ENCODE assay signal across 19 mouse cellular contexts in the genomic region with DNA sequence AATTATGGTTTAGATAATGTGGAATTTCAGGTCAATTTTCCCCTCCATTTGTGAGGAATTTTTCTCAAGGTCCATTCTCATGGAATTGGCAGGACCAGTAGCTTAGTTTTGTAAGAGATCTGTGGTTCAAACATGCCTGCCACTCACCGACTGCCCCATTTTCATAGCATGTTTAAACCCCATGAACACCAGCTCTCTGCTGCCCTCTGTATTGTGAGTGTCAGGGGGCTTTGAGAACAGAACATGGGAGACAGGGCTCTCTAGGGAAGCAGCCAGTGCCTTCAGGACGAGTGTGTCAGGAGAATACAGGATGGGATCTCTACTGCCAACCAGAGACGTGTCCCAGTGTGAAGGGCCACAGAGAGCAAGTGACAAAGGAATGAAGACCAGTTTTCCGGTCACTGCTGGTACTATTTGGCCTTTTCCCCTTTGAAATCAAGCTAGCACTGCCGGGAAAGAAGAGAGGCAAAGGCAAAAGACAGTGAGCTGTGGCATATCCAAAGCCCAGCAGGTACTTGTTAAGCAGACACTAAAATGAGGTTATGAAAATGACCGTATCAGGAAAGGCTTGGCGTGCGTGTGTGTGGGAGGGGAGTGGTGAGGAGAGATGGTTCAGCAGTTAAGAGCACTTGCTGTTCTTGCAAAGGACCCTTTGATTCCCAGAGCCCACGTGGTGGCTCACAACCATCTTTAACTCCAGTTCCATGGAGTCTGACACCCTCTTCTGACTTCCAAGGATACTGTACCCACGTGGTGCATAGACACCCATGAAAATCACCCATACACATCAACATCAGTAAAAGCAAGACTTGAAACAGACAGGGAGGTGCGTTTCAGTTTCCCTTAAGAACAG. TPM values are rescaled to one million over a fixed set of nuclear protein-coding genes. Genes with fewer than 3 reads are reported as not detected.
A peak's percentile ranks its signal among the peaks of the same experiment; 100 is the strongest.
DNase-seq lines count a peak whose midpoint lies in the region; ATAC-seq and TF ChIP-seq lines count a peak whose summit lies in the region.
"Had no signal": no experiment of that assay in that cellular context is flagged by ENCODE, and none has a peak within 500 bp of the region (broad histone marks: within the 10 kb centered on the region; RNA-seq: fewer than 3 reads in every experiment).

No protein-coding gene starts in this region.

- H3K4me1 ChIP-seq in hindbrain, postnatal 0 days (ENCODE audit: insufficient read depth, low read length) = no peaks in the 10 kb centered on the region
- no peaks in the 10 kb centered on the region for H3K4me1 ChIP-seq in hindbrain, embryonic 12.5 days
- peaks cover 10% of the 10 kb centered on the region; the same call in 1 of the 2 replicates for H3K4me1 ChIP-seq in spleen, adult 2 months (ENCODE audit: control insufficient read depth, insufficient read depth, insufficient read length)
- H3K4me1 ChIP-seq in MEL (ENCODE audit: control insufficient read depth in 1 of 2, insufficient read depth in 2 of 2, low read length in 2 of 2) = peaks cover 16 to 27% of the 10 kb centered on the region in 2 experiments
- no peaks in the 10 kb centered on the region for H3K4me1 ChIP-seq in hindbrain, embryonic 10.5 days (replicated peaks)
- H3K4me1 ChIP-seq: midbrain, embryonic 10.5 days had no signal

- WGBS in hindbrain, postnatal 0 days = 76% methylated on average over 11 of the region's 11 CpGs
- 79% methylated on average over 11 of the region's 11 CpGs for WGBS in hindbrain, embryonic 12.5 days
- WGBS in spleen, adult 2 months = 44% methylated on average over 11 of the region's 11 CpGs
- WGBS in macrophage (ENCODE audit: missing documents) = 40% methylated on average over 10 of the region's 11 CpGs
- 79% methylated on average over 11 of the region's 11 CpGs for WGBS in hindbrain, embryonic 10.5 days

- TF ChIP-seq RAD21 in MEL (IDR thresholded peaks at IDR 0.05; ENCODE audit: low read depth, low read length) = no peak; the same call in none of the 2 replicates

- H3K4me3 ChIP-seq in hindbrain, postnatal 0 days (ENCODE audit: low read length) = no peak overlapping the region
- H3K4me3 ChIP-seq in hindbrain, embryonic 12.5 days = no peak overlapping the region
- H3K4me3 ChIP-seq in spleen, adult 2 months (ENCODE audit: extremely low read depth, insufficient read depth, insufficient read length) = no peak overlapping the region
- H3K4me3 ChIP-seq in MEL (ENCODE audit: control insufficient read depth in 1 of 2, insufficient read depth in 1 of 2, low read depth in 2 of 2, low read length in 2 of 2) (peak overlapping the region; percentile 5 to 10; a peak in 1 of 4 replicates), macrophage (ENCODE audit: inconsistent target) (no peak overlapping the region)
- no peak overlapping the region for H3K4me3 ChIP-seq in hindbrain, embryonic 10.5 days
- H3K4me3 ChIP-seq: heart, adult 2 months; liver, embryonic 12.5 days; midbrain, embryonic 10.5 days had no signal

- H3K79me2 ChIP-seq in MEL (ENCODE audit: control insufficient read depth, insufficient read depth, low read length, poor library complexity) (no peaks in the 10 kb centered on the region), macrophage (ENCODE audit: inconsistent target) (no peaks in the 10 kb centered on the region)

- no peak overlapping the region for H3K4me2 ChIP-seq in hindbrain, postnatal 0 days (ENCODE audit: low read depth, low read length)
- no peak overlapping the region for H3K4me2 ChIP-seq in hindbrain, embryonic 12.5 days (replicated peaks)
- H3K4me2 ChIP-seq: hindbrain, embryonic 14.5 days; liver, embryonic 12.5 days had no signal

- H3K27ac ChIP-seq in hindbrain, postnatal 0 days = no peak overlapping the region
- no peak overlapping the region for H3K27ac ChIP-seq in hindbrain, embryonic 12.5 days
- H3K27ac ChIP-seq in spleen, adult 2 months (ENCODE audit: insufficient read depth, low read length) = peak overlapping the region; percentile 10; the same call in 1 of the 2 replicates
- H3K27ac ChIP-seq in MEL (ENCODE audit: control insufficient read depth, low read depth, low read length) (peak overlapping the region; percentile 89), macrophage (peak overlapping the region; percentile 50)
- no peak overlapping the region for H3K27ac ChIP-seq in hindbrain, embryonic 10.5 days
- H3K27ac ChIP-seq: heart, adult 2 months; hindbrain, embryonic 14.5 days; liver, embryonic 12.5 days; midbrain, embryonic 10.5 days had no signal

- TF ChIP-seq POLR2A in spleen, adult 2 months (IDR thresholded peaks at IDR 0.05; ENCODE audit: low read depth, low read length) = no peak
- TF ChIP-seq POLR2A in MEL (IDR thresholded peaks at IDR 0.05; ENCODE audit: control insufficient read depth in 1 of 2, insufficient read depth in 1 of 2, low read depth in 1 of 2, low read length in 2 of 2, poor library complexity in 1 of 2) = no peak

- no peak for ATAC-seq in hindbrain, postnatal 0 days
- no peak for ATAC-seq in hindbrain, embryonic 12.5 days (ENCODE audit: low FRiP score)
- ATAC-seq: forebrain, embryonic 16.5 days; liver, embryonic 12.5 days had no signal

- TF ChIP-seq CTCF in hindbrain, postnatal 0 days (IDR thresholded peaks at IDR 0.05; ENCODE audit: low read depth) = 0 out of 2 replicates have a peak, but pooled peaks have one; percentile 7
- TF ChIP-seq CTCF in spleen, adult 2 months (IDR thresholded peaks at IDR 0.05; ENCODE audit: extremely low read depth, insufficient read depth, insufficient read length, insufficient replicate concordance) = no peak
- peak; percentile 14 to 46 (median 24); a peak in 3 of 6 replicates for TF ChIP-seq CTCF in MEL (IDR thresholded peaks at IDR 0.05 in 2 of 3, conservative IDR thresholded peaks at IDR 0.05 in 1 of 3; ENCODE audit: control insufficient read depth in 1 of 3, insufficient read depth in 1 of 3, low read depth in 2 of 3, low read length in 3 of 3, poor library complexity in 1 of 3, severe bottlenecking in 1 of 3)

- H3K9ac ChIP-seq in hindbrain, postnatal 0 days (replicated peaks; ENCODE audit: low read length) = no peak overlapping the region
- no peak overlapping the region for H3K9ac ChIP-seq in hindbrain, embryonic 12.5 days
- H3K9ac ChIP-seq in MEL (ENCODE audit: control insufficient read depth, low read depth, low read length, poor library complexity, severe bottlenecking) = peak overlapping the region; percentile 60
- H3K9ac ChIP-seq: hindbrain, embryonic 14.5 days; liver, embryonic 12.5 days had no signal

- TF ChIP-seq EP300 in MEL (IDR thresholded peaks at IDR 0.05; ENCODE audit: low read depth in 1 of 2, low read length in 2 of 2) = peak; percentile 9 to 36; a peak in 2 of 4 replicates

- no peaks in the 10 kb centered on the region for H3K27me3 ChIP-seq in hindbrain, postnatal 0 days (ENCODE audit: insufficient read depth, low read length)
- H3K27me3 ChIP-seq in hindbrain, embryonic 12.5 days = no peaks in the 10 kb centered on the region
- no peaks in the 10 kb centered on the region for H3K27me3 ChIP-seq in spleen, adult 2 months (ENCODE audit: control insufficient read depth, insufficient read depth, low read length)
- H3K27me3 ChIP-seq in MEL (ENCODE audit: control insufficient read depth in 1 of 2, insufficient read depth in 2 of 2, low read length in 2 of 2) = no peaks in the 10 kb centered on the region
- H3K27me3 ChIP-seq in hindbrain, embryonic 10.5 days (ENCODE audit: insufficient read depth, poor library complexity, severe bottlenecking) = no peaks in the 10 kb centered on the region
- H3K27me3 ChIP-seq: liver, embryonic 12.5 days had no signal

- no peak for DNase-seq in hindbrain, postnatal 0 days (ENCODE audit: low spot score)
- no peak for DNase-seq in spleen, adult 2 months (ENCODE audit: low read depth in 1 of 2, low spot score in 2 of 2)
- DNase-seq in spleen, adult 12 weeks (ENCODE audit: low spot score) = no peak
- peak; percentile 68 for DNase-seq in MEL (ENCODE audit: low read depth, low spot score)
- DNase-seq in T-cell, adult 2 months (ENCODE audit: low spot score) = no peak
- no peak for DNase-seq in hindbrain, embryonic 10.5 days (ENCODE audit: low spot score)
- DNase-seq: adrenal gland, adult 8-10 months; cerebellum, adult 18-20 months; cerebellum, postnatal 36 days; gastrocnemius, postnatal 10 days; heart, adult 2 months; kidney, adult 2 months had no signal

- H3K36me3 ChIP-seq in hindbrain, postnatal 0 days (ENCODE audit: insufficient read depth, low read length) = peaks cover 26% of the 10 kb centered on the region
- peaks cover 45% of the 10 kb centered on the region for H3K36me3 ChIP-seq in hindbrain, embryonic 12.5 days
- H3K36me3 ChIP-seq in spleen, adult 2 months (ENCODE audit: control insufficient read depth, insufficient read depth, low read length) = peaks cover 3% of the 10 kb centered on the region; the same call in 1 of the 2 replicates
- H3K36me3 ChIP-seq in MEL (ENCODE audit: control insufficient read depth in 1 of 2, insufficient read depth in 2 of 2, low read length in 2 of 2) (peaks cover 0 to 25% of the 10 kb centered on the region in 2 experiments; a peak in 2 of 4 replicates), macrophage (ENCODE audit: inconsistent target) (peaks cover 22% of the 10 kb centered on the region; the same call in 1 of the 2 replicates)
- peaks cover 53% of the 10 kb centered on the region for H3K36me3 ChIP-seq in hindbrain, embryonic 10.5 days

- H3K9me3 ChIP-seq in hindbrain, postnatal 0 days (ENCODE audit: low read length) = no peaks in the 10 kb centered on the region
- H3K9me3 ChIP-seq in hindbrain, embryonic 12.5 days (replicated peaks) = no peaks in the 10 kb centered on the region
- no peaks in the 10 kb centered on the region for H3K9me3 ChIP-seq in MEL (replicated peaks; ENCODE audit: insufficient read depth, low read length)
- no peaks in the 10 kb centered on the region for H3K9me3 ChIP-seq in hindbrain, embryonic 10.5 days
- H3K9me3 ChIP-seq: liver, embryonic 12.5 days; midbrain, embryonic 10.5 days had no signal

RNA-seq across cellular contexts. Expression of a gene that starts 22.3 kb away (rescaled TPM):
- total RNA-seq in hindbrain, postnatal 0 days (2014; rRNA removed) = 78.2 and 99.3 TPM in 2 replicates
- 69.6 and 71.2 TPM in 2 replicates for polyA plus RNA-seq in hindbrain, postnatal 0 days (2015; fragmentation: Nextera tagmentation; extraction: Ambion mirVana)
- polyA plus RNA-seq in hindbrain, embryonic 12.5 days (2016; fragmentation: Nextera tagmentation; extraction: Ambion mirVana) = 74.3 and 74.7 TPM in 2 replicates
- 16.8 and 23.5 TPM in 2 replicates for polyA plus RNA-seq in spleen, adult 2 months (2012; rRNA removed)
- total RNA-seq in MEL (2012; rRNA removed) = 17.3 and 17.6 TPM in 2 replicates
- polyA plus RNA-seq in MEL (2012; ENCODE audit: insufficient read depth in 1 of 2, insufficient read length in 2 of 2, low read depth in 1 of 2, low replicate concordance in 2 of 2, missing spikeins in 1 of 2) (100 to 1,000 TPM in 1 of 2 experiments, 10 to 100 TPM in 1; 24.7 to 177 TPM), macrophage (2018) (28.5 to 32.9 TPM (median 28.8 TPM) in 3 replicates)
- 10 to 100 TPM; 10.3 to 50.0 (median 30.8) TPM for total RNA-seq in macrophage (2018; cell fraction: chromatin; rRNA removed)
- total RNA-seq in macrophage (2018; cell fraction: cytosol; rRNA removed) = 10 to 100 TPM; 20.0 to 34.5 (median 29.5) TPM
- 10 to 100 TPM; 13.1 to 38.8 (median 23.5) TPM for total RNA-seq in macrophage (2018; cell fraction: nucleus; rRNA removed)
- polyA plus RNA-seq in hindbrain, embryonic 10.5 days (2016; fragmentation: Nextera tagmentation; extraction: Ambion mirVana) = 39.4 and 46.5 TPM in 2 replicates

RNA-seq across cellular contexts. Expression of a gene that starts 28.7 kb away (rescaled TPM):
- 6.5 and 7.4 TPM in 2 replicates for total RNA-seq in hindbrain, postnatal 0 days (2014; rRNA removed)
- polyA plus RNA-seq in hindbrain, postnatal 0 days (2015; fragmentation: Nextera tagmentation; extraction: Ambion mirVana) = 20.8 and 22.0 TPM in 2 replicates
- 3.4 and 6.2 TPM in 2 replicates for polyA plus RNA-seq in hindbrain, embryonic 12.5 days (2016; fragmentation: Nextera tagmentation; extraction: Ambion mirVana)
- 65.7 and 76.3 TPM in 2 replicates for polyA plus RNA-seq in spleen, adult 2 months (2012; rRNA removed)
- 217 and 236 TPM in 2 replicates for total RNA-seq in MEL (2012; rRNA removed)
- polyA plus RNA-seq in MEL (2012; ENCODE audit: insufficient read depth in 1 of 2, insufficient read length in 2 of 2, low read depth in 1 of 2, low replicate concordance in 2 of 2, missing spikeins in 1 of 2) (100 to 1,000 TPM in 1 of 2 experiments, not detected in 1; 164 TPM), macrophage (2018) (240 to 438 TPM (median 289 TPM) in 3 replicates)
- total RNA-seq in macrophage (2018; cell fraction: chromatin; rRNA removed) = 100 to 1,000 TPM in 9 of 26 experiments, 10 to 100 TPM in 12, 1 to 10 TPM in 5; 5.0 to 374 (median 54.9) TPM
- 1,000 to 10,000 TPM in 3 of 26 experiments, 100 to 1,000 TPM in 23; 178 to 1,433 (median 423) TPM for total RNA-seq in macrophage (2018; cell fraction: cytosol; rRNA removed)
- 1,000 to 10,000 TPM in 2 of 26 experiments, 100 to 1,000 TPM in 22, 10 to 100 TPM in 2; 93.8 to 1,370 (median 265) TPM for total RNA-seq in macrophage (2018; cell fraction: nucleus; rRNA removed)
- polyA plus RNA-seq in hindbrain, embryonic 10.5 days (2016; fragmentation: Nextera tagmentation; extraction: Ambion mirVana) = 3.6 and 3.7 TPM in 2 replicates
- polyA plus RNA-seq: C2C12 had no signal

RNA-seq across cellular contexts. Expression of a gene that starts 46.1 kb away (rescaled TPM):
- 15.8 and 20.5 TPM in 2 replicates for total RNA-seq in hindbrain, postnatal 0 days (2014; rRNA removed)
- polyA plus RNA-seq in hindbrain, postnatal 0 days (2015; fragmentation: Nextera tagmentation; extraction: Ambion mirVana) = 10.0 and 10.1 TPM in 2 replicates
- 25.3 TPM in 2 replicates for polyA plus RNA-seq in hindbrain, embryonic 12.5 days (2016; fragmentation: Nextera tagmentation; extraction: Ambion mirVana)
- 10.3 and 11.8 TPM in 2 replicates for polyA plus RNA-seq in spleen, adult 2 months (2012; rRNA removed)
- total RNA-seq in MEL (2012; rRNA removed) = 299 and 313 TPM in 2 replicates
- 1,000 to 10,000 TPM in 1 of 2 experiments, 100 to 1,000 TPM in 1; 386 to 2,442 TPM for polyA plus RNA-seq in MEL (2012; ENCODE audit: insufficient read depth in 1 of 2, insufficient read length in 2 of 2, low read depth in 1 of 2, low replicate concordance in 2 of 2, missing spikeins in 1 of 2)
- 10 to 100 TPM; 27.9 to 70.6 (median 47.1) TPM for total RNA-seq in macrophage (2018; cell fraction: chromatin; rRNA removed)
- total RNA-seq in macrophage (2018; cell fraction: cytosol; rRNA removed) = 10 to 100 TPM; 36.1 to 51.8 (median 44.6) TPM
- total RNA-seq in macrophage (2018; cell fraction: nucleus; rRNA removed) = 10 to 100 TPM; 26.7 to 82.6 (median 41.2) TPM
- polyA plus RNA-seq in macrophage (2018) = 29.8 to 93.3 TPM (median 43.4 TPM) in 3 replicates
- 20.1 and 31.2 TPM in 2 replicates for polyA plus RNA-seq in hindbrain, embryonic 10.5 days (2016; fragmentation: Nextera tagmentation; extraction: Ambion mirVana)

Comparison
In these comparisons a context has a peak if more than half of its experiments do, and no peak if none do; other contexts are left out.
1. H3K27ac ChIP-seq: peak in spleen, adult 2 months (single experiment), MEL (single experiment) and macrophage (single experiment); none in hindbrain, postnatal 0 days (single experiment), hindbrain, embryonic 12.5 days (single experiment) and hindbrain, embryonic 10.5 days (single experiment).
2. H3K4me3 ChIP-seq: peak in MEL (2 of 2); none in hindbrain, postnatal 0 days (single experiment), hindbrain, embryonic 12.5 days (single experiment), spleen, adult 2 months (single experiment), macrophage (single experiment) and hindbrain, embryonic 10.5 days (single experiment).